Mouse (Mus musculus) left cerebral cortex, adult 2 months (tissue): ENCODE measurements around the gene Twsg1. TPM values are rescaled to one million over a fixed set of nuclear protein-coding genes. Genes with fewer than 3 reads are reported as not detected.

ENCODE experiments used
- DNase-seq, 2 experiments: peaks; one replicate each; pipeline ENCODE4 v3.0.0; 2021 to 2022; ENCODE audit warnings: low spot score in 2 of 2, mixed read lengths in 1 of 2; ENCODE audit errors: extremely low spot score in 1 of 2
- H3K27ac ChIP-seq: fragments of 200-600 bp; 2 replicates; pipeline ENCODE4 v1.8.1; 2022
- H3K4me3 ChIP-seq: fragments of 200-600 bp; 2 replicates; pipeline ENCODE4 v1.8.1; 2022
- CTCF ChIP-seq: fragments of 200-600 bp; IDR thresholded peaks from 2 replicates; pipeline ENCODE4 v1.8.1; 2022; ENCODE audit warnings: antibody characterized with exemption, mild to moderate bottlenecking, moderate library complexity
- intact Hi-C: fragments of 180-260 bp; cut with DNase I; formaldehyde crosslinking; loops from one replicate; pipeline ENCODE4 v1.15.1; 2025
- total RNA-seq, 2 experiments: library from RNA; stranded (reverse); gene quantifications; 2 replicates each; pipeline ENCODE4 v1.2.3; 2021

The Twsg1 gene
- total RNA-seq, 2 experiments from 2014 or later: 22.8 to 27.3 TPM

DNA sequence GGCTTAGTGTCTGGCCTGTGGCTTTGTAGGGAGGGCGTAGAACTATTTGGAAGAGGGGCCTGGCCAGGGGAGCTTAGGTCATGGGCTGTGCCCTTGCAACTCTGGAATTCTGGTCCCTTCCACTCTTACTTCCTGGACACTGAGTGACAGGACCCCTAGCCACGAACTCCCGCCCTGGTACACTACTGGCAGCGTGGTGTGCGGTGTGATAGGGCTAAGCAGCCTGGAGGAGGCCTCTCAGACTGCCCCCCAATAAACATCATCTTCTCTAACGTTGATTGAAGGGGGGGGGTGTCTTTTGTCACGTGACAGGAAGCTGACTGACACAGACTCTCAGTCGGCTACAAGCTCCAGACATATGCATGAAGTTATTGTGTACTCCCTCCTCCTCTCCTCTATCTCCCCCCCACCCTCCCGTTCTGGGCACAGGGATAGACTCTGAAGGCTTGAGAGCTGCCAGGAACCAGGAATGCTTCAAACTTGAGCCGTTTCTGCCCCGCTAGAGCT, 44.1 kb downstream of the Twsg1 start:
- no peak overlapping the region for H3K4me3 ChIP-seq
- DNase-seq: no peak
- intact Hi-C loops: no loop called here
- TF ChIP-seq CTCF: no peak
- H3K27ac ChIP-seq: no peak overlapping the region

- intact Hi-C loops: no loop called here
- no peak overlapping the region for H3K4me3 ChIP-seq
- TF ChIP-seq CTCF: no peak
These were observed 44.6 kb downstream of the Twsg1 start for GRCm38 (mm10) chr17:65906313-65906894.

GRCm38 (mm10) chr17:65905241-65905640, 45.8 kb downstream of the Twsg1 start:
- intact Hi-C loops: no loop called here
- no peak for DNase-seq

More at GRCm38 (mm10) chr17:65906313-65906894, 44.6 kb downstream of the Twsg1 start:
- DNase-seq: no peak
- H3K27ac ChIP-seq: no peak overlapping the region

GRCm38 (mm10) chr17:65903826-65904225, 47.2 kb downstream of the Twsg1 start:
- intact Hi-C loops: no loop called here
- peak overlapping the region; percentile 36; the same call in 1 of the 2 replicates for H3K27ac ChIP-seq
- no peak for DNase-seq
- TF ChIP-seq CTCF: no peak
- H3K4me3 ChIP-seq: no peak overlapping the region

More at GRCm38 (mm10) chr17:65905241-65905640, 45.8 kb downstream of the Twsg1 start:
- TF ChIP-seq CTCF: no peak
- no peak overlapping the region for H3K27ac ChIP-seq
- H3K4me3 ChIP-seq: no peak overlapping the region

GRCm38 (mm10) chr17:65903011-65903410, 48.0 kb downstream of the Twsg1 start:
- no peak overlapping the region for H3K27ac ChIP-seq
- no peak for DNase-seq
- intact Hi-C loops: no loop called here
- TF ChIP-seq CTCF: peak; percentile 17
- H3K4me3 ChIP-seq: no peak overlapping the region

- DNase-seq: no peak
- Histone ChIP-seq H3K4me3 (no peak overlapping the region), H3K27ac (no peak overlapping the region)
- TF ChIP-seq CTCF: no peak
- intact Hi-C loops: no loop called here
These were observed 48.7 kb downstream of the Twsg1 start for GRCm38 (mm10) chr17:65902281-65902680.

GRCm38 (mm10) chr17:65896016-65896415, 55.0 kb downstream of the Twsg1 start:
- no peak for DNase-seq
- Histone ChIP-seq H3K27ac (no peak overlapping the region), H3K4me3 (no peak overlapping the region)
- no peak for TF ChIP-seq CTCF
- intact Hi-C loops: no loop called here

- Histone ChIP-seq H3K4me3 (no peak overlapping the region), H3K27ac (no peak overlapping the region)
- TF ChIP-seq CTCF: no peak
- intact Hi-C loops: loop anchor here (5.0 kb wide), 1 partner anchor 43 kb away; no protein-coding TSS in a partner anchor
- no peak for DNase-seq
These were observed 61.5 kb downstream of the Twsg1 start for GRCm38 (mm10) chr17:65889476-65889875.

DNA sequence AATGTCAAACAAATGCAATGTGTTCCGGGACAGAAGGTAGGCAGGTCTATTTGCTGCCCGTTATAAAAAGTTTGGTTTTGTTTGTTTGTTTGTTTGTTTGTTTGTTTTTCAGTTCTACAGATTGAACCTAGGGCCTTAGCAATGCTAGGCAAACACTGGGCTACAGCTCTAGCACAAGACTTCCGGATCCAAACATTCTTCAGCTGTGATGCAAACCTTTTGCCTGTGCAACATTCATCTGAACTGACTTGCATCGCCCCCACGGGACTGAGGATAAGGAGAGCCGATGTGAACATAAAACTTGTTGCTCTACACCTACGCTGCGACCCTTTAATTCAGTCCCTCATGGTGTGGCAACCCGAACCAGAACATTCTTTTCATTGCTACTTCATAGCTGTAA, 64.5 kb downstream of the Twsg1 start:
- no peak for DNase-seq
- no peak for TF ChIP-seq CTCF
- H3K4me3 ChIP-seq: peak overlapping the region; percentile 91
- H3K27ac ChIP-seq: peak overlapping the region; percentile 98
- intact Hi-C loops: loop anchor here (1.0 to 5.0 kb wide), 2 partner anchors 30 to 46 kb away; no protein-coding TSS in a partner anchor

GRCm38 (mm10) chr17:65885697-65886529, 65.1 kb downstream of the Twsg1 start, which contains the start of gene Ralbp1:
TSS of gene Ralbp1 (minus strand) at chr17:65885798.
- peak within 1 kb of the TSS; percentile 98 for H3K27ac ChIP-seq
- no peak for DNase-seq
- TF ChIP-seq CTCF: no peak
- intact Hi-C loops: loop anchor here (1.0 to 5.0 kb wide), 3 partner anchors 30 to 65 kb away; partner anchors contain the start of gene Twsg1
- peak within 1 kb of the TSS; percentile 91 for H3K4me3 ChIP-seq

DNA sequence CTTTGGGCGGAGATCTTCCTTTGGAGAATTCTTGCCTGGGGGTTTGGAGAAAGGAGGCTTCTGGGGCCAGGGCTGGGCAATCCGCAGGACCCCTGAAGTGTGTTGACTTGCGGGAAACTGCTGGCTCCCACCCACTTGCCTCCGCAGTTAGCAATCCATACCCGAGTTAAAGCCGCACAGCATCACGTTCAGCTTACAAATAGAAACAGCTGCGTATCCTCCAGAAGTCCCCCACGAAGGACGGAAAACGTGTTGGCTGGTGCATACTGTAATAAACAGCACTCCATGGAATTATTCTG, 65.7 kb downstream of the Twsg1 start:
- no peak for DNase-seq
- no peak for TF ChIP-seq CTCF
- intact Hi-C loops: loop anchor here (2.0 to 5.0 kb wide), 2 partner anchors 47 to 65 kb away; partner anchors contain the start of gene Twsg1
- Histone ChIP-seq H3K27ac (peak overlapping the region; percentile 98), H3K4me3 (peak overlapping the region; percentile 91)

- peak; percentile 99 to 100 for DNase-seq
- intact Hi-C loops: loop anchor here (2.0 to 5.0 kb wide), 2 partner anchors 47 to 66 kb away; partner anchors contain the start of gene Twsg1
- Histone ChIP-seq H3K27ac (peak overlapping the region; percentile 98), H3K4me3 (peak overlapping the region; percentile 91)
- no peak; the same call in 1 of the 2 replicates for TF ChIP-seq CTCF
These were observed 66.2 kb downstream of the Twsg1 start for GRCm38 (mm10) chr17:65884691-65885397.
